Mouse (Mus musculus): ENCODE measurements around the gene Pecr.
A peak's percentile ranks its signal among the peaks of the same experiment; 100 is the strongest.

The Pecr gene

GRCm38 (mm10) chr1:72283992-72284485, at the start of gene Pecr, which contains the start of gene Tmem169:
Gene Pecr, minus strand, starts transcription at chr1:72284314.
Gene Tmem169, plus strand, starts transcription at chr1:72284369.
- DNase-seq: peak; percentile 95

- no peak for DNase-seq
Measured at GRCm38 (mm10) chr1:72326162-72326821, 42.2 kb upstream of the Pecr start.

DNA sequence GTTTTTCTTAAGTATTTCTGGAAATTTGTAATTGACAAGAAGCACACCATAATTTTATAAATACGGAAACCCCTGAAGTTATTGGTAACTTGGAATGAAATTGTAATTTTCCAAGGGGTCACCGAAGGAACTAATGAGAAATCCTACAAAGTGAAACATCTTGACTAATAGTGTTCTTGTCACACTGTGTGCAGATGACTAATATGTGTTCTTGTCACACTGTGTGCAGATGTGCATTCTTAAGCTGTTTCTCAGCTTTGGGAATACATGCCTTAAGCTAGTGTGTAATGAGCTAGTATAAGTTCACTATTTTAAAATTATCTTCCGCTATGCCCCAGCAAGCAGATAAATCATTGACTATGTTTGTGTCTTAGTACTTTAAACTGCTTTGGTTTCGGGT, 39.1 kb upstream of the Pecr start:
- DNase-seq: no peak

DNA sequence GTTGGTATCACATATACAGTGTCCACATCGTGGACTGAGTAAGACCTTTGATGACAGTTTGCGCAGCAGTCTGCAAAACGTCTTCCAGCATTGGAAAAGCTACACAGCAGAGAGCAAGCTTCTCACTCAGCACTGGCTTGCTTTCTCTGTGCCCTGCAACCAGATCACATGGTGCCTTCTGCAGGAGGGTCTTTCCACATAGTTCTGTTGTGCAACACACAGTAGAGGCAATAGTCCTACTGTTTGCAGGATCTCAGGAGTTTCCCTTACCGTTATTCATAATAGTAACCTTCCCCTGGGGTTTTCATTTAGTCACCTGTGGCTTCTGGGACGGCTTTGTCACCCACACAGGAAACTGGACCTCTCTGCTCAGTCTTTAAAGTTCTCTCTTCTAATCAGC, 36.6 kb upstream of the Pecr start:
- no peak for DNase-seq

GRCm38 (mm10) chr1:72316901-72317300, 32.8 kb upstream of the Pecr start:
- no peak for DNase-seq

- DNase-seq: no peak
Measured at GRCm38 (mm10) chr1:72316409-72316808, 32.3 kb upstream of the Pecr start.

DNA sequence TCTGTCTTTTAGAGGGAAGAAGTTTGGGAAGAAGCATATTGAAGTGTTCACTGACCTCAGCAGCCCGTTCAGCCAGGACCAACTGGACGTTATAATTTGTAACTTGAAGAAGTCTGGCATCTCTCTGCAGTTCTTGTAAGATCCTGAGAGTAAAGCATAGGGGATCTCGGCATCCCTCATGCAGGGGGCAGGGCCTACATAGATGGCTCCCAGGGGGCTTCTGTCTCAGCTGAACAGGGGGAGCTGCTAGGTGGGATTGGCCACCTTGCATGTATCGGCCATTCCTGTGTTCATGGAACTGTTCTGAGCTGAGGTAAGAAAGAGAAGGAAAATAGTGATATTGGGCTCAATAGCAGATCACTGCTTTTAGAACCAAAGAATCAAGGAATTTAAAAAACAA, 31.3 kb upstream of the Pecr start:
- no peak for DNase-seq

DNA sequence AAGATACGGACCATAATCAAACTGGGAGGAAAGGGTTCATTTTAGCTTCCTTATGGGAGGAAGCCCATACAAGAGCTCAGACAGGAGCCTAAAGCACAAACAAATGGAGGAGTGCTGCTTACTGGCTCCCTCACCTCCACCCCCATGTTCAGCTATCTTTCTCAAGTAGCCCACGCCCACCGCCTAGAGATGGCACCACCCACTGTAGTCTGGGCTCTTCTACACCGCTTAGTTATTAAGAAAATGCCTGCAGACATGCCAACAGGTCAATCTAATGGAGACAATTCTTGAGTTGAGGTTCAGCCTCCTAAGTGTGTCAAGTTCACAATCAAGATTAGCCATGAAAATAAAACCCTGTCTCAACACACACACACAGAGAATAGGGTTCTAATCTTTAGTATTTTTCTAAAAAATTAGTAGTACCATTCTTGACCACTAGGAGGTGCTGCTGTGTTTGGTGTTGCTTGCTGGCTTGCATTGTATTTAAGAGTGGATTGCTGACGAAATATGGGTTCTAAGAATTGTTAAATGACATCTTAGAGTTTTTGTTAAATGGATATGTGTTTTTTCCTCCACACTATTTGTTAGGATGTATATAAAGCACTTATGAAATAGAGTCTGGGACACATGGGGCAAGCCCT, 29.4 kb upstream of the Pecr start:
- no peak for DNase-seq

GRCm38 (mm10) chr1:72312701-72313398, 28.7 kb upstream of the Pecr start:
- no peak for DNase-seq

DNA sequence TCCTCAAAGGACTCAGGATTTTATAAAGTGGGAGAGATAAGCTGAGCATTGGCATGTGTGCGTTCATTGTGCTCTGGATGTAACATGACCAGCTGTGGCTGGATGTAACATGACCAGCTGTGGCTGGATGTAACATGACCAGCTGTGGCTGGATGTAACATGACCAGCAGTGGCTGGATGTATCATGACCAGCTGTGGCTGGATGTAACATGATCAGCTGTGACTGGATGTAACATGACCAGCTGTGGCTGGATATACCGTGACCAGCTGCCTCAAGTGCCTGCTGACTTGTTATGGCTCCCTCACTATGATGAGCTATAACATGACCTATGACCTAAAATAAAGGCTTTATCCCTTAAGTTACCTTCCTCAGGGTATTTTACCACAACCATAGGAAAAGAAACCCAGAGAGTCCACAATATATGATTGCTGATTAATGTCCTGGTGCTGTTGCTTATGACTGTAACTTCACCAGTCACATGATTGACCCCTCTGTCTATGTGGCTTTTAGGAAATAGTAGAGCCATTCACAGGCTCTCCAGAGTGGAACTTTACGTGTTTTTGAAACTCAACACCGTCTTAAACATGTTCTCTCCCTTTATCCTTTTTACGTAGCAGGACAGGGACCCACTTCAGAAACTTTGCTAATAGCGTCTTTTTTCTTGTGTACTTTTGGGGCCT, 25.8 kb upstream of the Pecr start:
- DNase-seq: no peak

- no peak for DNase-seq
Measured at GRCm38 (mm10) chr1:72308919-72309318, 24.8 kb upstream of the Pecr start.

DNA sequence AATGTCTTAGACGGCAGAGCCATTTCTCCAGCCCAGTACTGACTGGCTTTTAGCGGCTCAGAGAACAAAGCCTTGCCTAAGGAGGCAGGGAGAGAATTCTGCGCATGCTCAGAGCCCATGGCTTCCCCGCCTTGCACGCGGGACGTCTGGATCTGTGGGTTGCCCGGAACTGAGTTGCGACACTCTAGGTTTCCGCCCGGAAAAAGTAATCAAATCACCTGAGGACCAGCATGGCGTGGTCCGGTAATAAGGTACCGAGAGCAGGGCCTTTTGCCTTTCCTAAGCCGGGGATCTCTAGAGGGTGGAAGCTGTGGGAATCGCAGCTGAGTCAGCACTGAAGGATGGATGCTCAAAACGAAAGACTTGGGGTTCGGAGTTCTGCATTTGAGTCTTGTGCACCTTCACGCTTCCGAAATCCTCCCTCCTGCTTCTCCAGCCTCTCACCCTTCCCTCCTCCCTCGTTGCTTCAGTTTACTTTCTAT, 23.2 kb upstream of the Pecr start, which contains the start of gene Xrcc5:
Gene Xrcc5, plus strand, starts transcription at position 105 of the 482 bp plus-strand sequence.
- DNase-seq: peak; percentile 95

DNA sequence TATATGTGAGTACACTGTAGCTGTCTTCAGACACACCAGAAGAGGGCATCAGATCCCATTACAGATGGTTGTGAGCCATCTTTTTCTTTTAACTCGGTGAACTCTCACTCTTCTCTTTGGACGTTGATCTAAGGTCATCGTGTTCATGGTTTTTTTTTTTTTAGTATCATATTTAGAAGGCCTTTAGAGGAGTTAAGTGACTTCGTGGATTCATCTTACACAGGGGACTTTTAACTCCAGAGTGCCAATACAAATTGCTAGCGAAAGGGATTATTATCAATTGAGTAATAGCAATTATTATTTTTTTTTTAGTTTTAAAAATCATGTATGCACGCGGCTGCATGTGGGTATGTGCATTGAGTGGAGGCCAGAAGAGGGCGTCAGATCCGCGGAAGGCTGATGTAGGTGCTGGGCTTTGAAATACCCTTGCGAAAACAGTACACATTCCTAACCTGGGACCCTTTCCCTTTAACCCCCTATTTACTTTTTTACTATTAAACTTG, 22.6 kb upstream of the Pecr start:
- no peak for DNase-seq

- DNase-seq: no peak
Measured at GRCm38 (mm10) chr1:72306241-72306640, 22.1 kb upstream of the Pecr start.

DNA sequence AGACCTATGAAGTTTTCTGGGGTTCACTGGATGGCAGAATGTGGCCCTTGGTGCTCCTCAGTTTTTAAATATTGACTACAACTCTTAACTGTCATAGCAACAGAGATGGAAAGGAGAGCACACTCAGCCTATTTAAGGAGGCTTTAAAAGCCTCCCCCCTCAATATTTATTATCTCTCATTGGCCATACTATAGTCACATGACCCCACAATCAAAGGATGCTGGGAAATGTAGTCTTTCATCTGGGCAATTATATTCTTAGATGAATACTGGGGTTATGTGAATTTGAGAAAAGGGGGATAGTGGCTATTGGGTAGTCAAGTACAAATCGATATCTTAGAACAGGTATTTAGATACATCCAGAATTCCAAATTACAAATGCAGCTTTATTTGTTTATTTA, 17.7 kb upstream of the Pecr start:
- DNase-seq: no peak

- DNase-seq: no peak
Measured at GRCm38 (mm10) chr1:72295746-72296145, 11.6 kb upstream of the Pecr start.

DNA sequence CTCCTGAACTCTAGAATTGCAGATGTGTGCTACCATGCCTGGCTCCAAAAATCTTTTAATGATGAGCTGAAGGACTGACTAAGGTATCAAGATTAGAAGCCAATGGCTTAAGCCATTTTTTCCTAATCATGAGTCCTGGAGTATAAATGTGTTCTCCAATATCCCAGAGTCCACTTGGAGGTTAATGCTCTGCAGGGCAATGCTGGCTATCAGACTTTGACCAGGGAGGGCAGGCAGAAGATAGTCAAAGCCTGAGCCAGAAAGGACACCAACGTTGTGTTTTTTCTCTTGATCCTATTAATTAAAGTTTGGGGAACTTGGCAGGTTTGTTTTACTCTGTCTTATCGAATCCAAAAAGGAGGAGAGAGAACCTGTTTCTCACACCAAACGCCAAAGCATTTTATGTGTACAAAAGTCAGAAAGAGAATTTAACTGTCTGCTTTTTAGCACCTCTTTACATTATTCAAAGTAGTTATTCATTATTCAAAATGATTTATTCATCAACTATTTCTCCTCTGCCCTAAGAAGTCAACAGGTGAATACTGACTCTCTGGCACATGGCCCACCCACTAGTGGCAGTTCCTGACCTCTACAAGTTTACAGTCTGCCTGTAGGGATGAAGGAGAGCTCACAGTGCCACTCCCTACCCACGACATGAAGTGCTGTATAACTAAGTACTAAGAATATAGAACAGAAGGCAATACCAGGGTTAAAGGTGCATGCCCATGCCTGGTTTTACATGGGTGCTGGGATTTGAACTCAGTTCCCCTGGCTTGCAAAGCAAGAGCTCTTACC, 10.0 kb upstream of the Pecr start:
- DNase-seq: no peak

DNA sequence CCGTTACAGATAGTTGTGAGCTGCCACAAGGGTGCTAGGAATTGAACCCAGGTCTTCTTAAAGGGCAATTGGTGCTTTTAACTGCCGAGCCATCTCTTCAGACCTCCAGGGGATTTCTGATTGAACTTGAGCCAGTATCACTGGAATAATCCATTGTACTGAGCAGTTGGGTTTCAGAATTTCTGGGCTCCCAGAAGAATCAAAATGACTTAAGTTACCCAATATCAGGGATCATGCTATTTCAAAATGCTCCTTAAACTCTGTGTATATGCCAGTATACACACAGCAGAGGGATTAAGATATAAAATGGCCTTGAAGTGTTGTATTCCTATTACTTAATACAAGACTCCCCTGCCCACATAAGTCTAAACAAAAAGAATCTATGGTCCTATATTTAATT, 7.8 kb upstream of the Pecr start:
- no peak for DNase-seq

GRCm38 (mm10) chr1:72291421-72291820, 7.3 kb upstream of the Pecr start:
- no peak for DNase-seq

GRCm38 (mm10) chr1:72290896-72291295, 6.8 kb upstream of the Pecr start:
- no peak for DNase-seq

DNA sequence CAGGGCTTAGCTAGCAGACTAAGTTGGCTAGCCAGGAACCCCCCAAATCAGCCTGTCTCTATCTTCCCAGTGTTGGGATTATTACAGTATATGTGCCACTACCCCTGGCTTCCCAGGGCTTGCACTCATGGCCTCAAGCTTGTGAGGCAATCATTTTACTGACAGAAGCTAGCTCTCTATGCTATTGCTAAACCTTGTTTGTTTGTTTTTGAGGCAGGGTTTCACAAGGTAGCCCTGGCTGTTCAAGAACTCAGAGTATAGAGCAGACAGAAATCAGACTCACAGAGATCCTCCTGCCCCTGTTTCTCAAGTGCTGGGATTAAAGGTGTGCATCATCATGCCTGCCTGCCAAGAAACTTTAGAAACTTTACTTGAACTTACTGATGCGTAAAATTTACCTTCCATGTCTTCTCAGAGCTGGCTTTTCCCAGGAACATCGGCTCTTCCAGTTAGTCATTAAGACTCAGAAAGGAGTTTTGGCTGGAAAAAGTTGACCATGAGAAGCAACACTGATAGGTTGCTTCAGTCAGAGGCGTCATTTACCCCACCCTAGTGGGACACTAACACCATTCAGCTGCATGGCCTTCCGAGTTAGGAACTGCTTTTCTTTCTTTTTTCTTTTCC, 4.5 kb upstream of the Pecr start:
- no peak for DNase-seq

DNA sequence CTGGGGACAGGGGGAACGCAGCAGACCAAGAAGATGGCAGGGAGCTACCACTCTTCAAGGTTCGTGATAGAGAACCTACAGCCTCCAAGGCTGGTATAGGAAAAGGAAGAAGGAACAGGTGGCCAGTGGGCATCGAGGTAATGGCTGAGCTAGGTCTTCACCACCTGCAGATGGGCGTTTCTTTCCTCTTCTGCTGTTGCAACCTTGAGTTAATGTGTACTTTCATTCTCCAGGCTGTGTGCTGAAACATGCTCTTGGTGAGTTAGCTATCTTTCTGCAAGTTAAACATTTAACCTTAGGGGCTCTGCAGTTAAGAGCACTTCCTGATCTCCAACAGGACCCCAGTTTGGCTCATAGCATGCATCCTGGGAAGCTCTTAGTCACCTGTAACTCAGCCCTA, 3.8 kb upstream of the Pecr start:
- DNase-seq: no peak
